Mouse (Mus musculus) thymus, adult 18-20 months (tissue): ENCODE measurements at regions not wholly inside any gene's neighbourhood (a gene's known extent, or its start where the extent isn't known, plus 50 kb on each side); places are given as distances from the start of the nearest gene placed in this dataset.

Experiments used
- DNase-seq, 2 experiments: peaks; one replicate each; pipeline ENCODE4 v3.0.0; 2022; ENCODE audit warnings: mixed read lengths in 2 of 2

- no peak for DNase-seq
Observed at GRCm38 (mm10) chr7:115084711-115085380, 341.4 kb downstream of the Insc start.

- DNase-seq = no peak
Observed at GRCm38 (mm10) chr7:115086542-115087448, 343.3 kb downstream of the Insc start.

- no peak for DNase-seq
Observed at GRCm38 (mm10) chr7:115092481-115093050, 349.1 kb downstream of the Insc start.

GRCm38 (mm10) chr7:115106041-115106440 lies 362.5 kb downstream of the Insc start:
- no peak for DNase-seq

- DNase-seq = no peak
Observed at GRCm38 (mm10) chr7:115112282-115112681, 368.8 kb downstream of the Insc start.

- DNase-seq = no peak
Observed at GRCm38 (mm10) chr7:115123283-115123682, 379.8 kb downstream of the Insc start.

- DNase-seq = no peak
Observed at GRCm38 (mm10) chr7:115129001-115129400, 385.5 kb downstream of the Insc start.

- no peak for DNase-seq
Observed at GRCm38 (mm10) chr7:115131259-115131969, 387.9 kb downstream of the Insc start.

GRCm38 (mm10) chr7:115131970-115132551 lies 388.6 kb downstream of the Insc start:
- DNase-seq = no peak

GRCm38 (mm10) chr7:115132595-115132994 lies 389.1 kb downstream of the Insc start:
- no peak for DNase-seq

GRCm38 (mm10) chr7:115134926-115135575 lies 391.6 kb downstream of the Insc start:
- DNase-seq = no peak

GRCm38 (mm10) chr7:115140286-115140685 lies 396.8 kb downstream of the Insc start:
- no peak for DNase-seq

GRCm38 (mm10) chr7:115142163-115142562 lies 398.7 kb downstream of the Insc start:
- DNase-seq = no peak

GRCm38 (mm10) chr7:115144947-115145346 lies 401.5 kb downstream of the Insc start:
- DNase-seq = no peak

- DNase-seq = no peak
Observed at GRCm38 (mm10) chr7:115147352-115147977, 404.0 kb downstream of the Insc start.

- no peak for DNase-seq
Observed at GRCm38 (mm10) chr7:115153291-115153690, 409.8 kb downstream of the Insc start.

GRCm38 (mm10) chr7:115153764-115154509 lies 410.4 kb downstream of the Insc start:
- no peak for DNase-seq

GRCm38 (mm10) chr7:115170023-115170422 lies 426.5 kb downstream of the Insc start:
- no peak for DNase-seq

- no peak for DNase-seq
Observed at GRCm38 (mm10) chr7:115170439-115170838, 426.9 kb downstream of the Insc start.

GRCm38 (mm10) chr7:115192482-115192881 lies 449.0 kb downstream of the Insc start:
- no peak for DNase-seq
